Mouse (Mus musculus) liver, adult 2 months (tissue): ENCODE data around the gene Ubac2.

Experiments
- CTCF ChIP-seq: fragments of 200-500 bp; IDR thresholded peaks from 2 replicates; pipeline ENCODE4 v1.5.1; 2011; ENCODE audit warnings: low read depth, low read length, control low read depth
- POLR2A ChIP-seq: fragments of 200-500 bp; IDR thresholded peaks from 2 replicates; pipeline ENCODE4 v1.6.1; 2011; ENCODE audit warnings: low read length, control low read depth; ENCODE audit not compliant: insufficient read depth; ENCODE audit errors: extremely low read depth

DNA sequence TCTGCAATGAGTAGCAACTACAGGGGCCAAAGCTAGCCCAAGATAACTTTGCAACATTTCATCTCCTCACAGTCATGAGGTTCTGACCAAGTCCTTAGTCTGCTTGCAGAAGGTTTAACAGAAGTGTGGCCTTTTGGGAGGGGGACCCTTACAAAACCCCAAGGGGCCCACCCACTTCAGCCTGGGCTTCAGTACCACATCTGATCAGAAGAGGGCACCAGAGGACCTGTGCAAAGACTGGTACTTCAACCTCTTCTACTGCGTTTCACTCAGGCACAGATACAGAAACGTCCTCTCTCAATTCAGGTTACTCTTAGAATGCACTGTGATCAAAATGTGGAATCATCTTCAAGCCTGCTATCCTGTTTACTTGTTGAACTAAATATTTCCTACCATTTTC, 186.1 kb downstream of the Ubac2 start:
- TF ChIP-seq POLR2A (no peak), CTCF (peak; percentile 82)
